Mouse (Mus musculus): ENCODE data around the gene Fam133b.
"Not testable (repeated sequence)": the region's sequence is repeated elsewhere in the genome, so short reads cannot be mapped to it uniquely, and the experiment has no call there.

Gene Fam133b

DNA sequence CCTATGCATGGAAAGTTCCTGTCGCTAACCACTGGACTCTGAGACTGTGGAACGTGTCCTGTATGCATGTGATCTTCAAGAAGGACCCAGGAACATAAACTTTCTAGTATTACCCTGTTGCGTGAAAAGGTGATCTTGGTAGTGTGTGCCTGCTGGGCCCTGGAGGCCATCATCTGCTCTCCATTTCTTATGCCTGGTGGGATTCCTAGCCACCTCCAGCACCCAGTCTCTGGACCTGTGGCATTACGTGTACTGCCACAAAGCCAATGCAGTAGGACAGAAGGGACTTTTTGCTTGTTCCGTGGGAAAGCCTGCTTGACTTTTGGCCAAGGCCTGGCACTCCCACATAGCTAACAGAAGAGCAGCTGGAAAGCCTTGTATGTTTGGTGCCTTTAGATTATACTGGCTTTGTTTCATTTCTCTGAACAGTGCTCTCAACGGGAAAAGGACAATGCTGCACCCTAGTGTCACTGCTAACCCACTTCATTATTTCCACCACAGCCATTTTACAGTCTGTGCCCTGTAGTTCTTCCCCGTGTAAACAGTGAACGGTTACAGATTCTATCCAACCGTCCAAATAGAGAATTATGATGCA is 27.1 kb upstream of the Fam133b start:
- ATAC-seq (ENCODE audit: insufficient number of reproducible peaks, low FRiP score, low TSS enrichment), result no peak; the same call in 1 of the 2 replicates

DNA sequence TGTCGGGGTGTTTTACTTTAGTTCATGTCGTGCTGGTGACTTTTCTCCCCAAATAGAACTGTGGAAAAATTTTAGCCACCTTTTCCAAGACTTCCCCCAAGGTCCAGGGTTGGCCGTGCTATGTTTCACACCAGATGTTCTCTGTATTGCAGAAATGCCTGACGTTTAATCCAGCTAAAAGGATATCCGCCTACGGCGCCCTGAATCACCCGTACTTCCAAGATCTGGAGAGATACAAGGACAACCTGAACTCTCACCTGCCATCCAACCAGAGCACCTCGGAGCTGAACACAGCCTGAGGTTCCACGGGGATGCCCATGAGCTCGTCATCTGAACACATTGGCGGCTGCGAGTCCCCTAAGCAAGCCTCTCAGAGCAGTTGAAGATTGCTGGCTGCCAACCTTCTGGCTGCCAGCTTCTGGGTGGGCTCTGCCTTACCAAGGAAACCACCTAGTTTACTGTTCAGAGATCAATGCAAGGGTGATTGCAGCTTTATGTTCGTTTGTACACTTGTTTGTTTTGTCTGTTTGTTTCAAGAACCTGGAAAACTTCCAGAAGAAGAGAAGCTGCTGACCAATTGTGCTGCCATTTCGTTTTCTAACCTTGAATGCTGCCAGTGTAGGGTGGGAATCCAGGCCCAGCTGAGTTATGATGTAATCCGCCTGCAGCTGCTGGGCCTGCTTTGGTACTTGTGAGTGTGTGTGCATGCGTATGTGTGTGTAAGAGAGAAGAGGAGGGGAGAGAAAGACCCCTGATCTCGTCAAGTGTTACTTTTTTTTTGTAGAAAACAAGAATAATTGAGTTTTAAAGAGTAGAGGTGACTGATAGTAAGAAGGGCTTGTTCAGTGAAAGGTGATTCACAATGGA is 22.9 kb upstream of the Fam133b start:
- no peak for ATAC-seq (ENCODE audit: insufficient number of reproducible peaks, low FRiP score, low TSS enrichment)

GRCm38 (mm10) chr5:3521741-3522140 is 21.9 kb upstream of the Fam133b start:
- no peak for ATAC-seq (ENCODE audit: insufficient number of reproducible peaks, low FRiP score, low TSS enrichment)

GRCm38 (mm10) chr5:3522826-3523225 is 20.8 kb upstream of the Fam133b start:
- ATAC-seq (ENCODE audit: insufficient number of reproducible peaks, low FRiP score, low TSS enrichment), result no peak

GRCm38 (mm10) chr5:3527041-3527691 is 16.5 kb upstream of the Fam133b start:
- ATAC-seq (ENCODE audit: insufficient number of reproducible peaks, low FRiP score, low TSS enrichment), result no peak

DNA sequence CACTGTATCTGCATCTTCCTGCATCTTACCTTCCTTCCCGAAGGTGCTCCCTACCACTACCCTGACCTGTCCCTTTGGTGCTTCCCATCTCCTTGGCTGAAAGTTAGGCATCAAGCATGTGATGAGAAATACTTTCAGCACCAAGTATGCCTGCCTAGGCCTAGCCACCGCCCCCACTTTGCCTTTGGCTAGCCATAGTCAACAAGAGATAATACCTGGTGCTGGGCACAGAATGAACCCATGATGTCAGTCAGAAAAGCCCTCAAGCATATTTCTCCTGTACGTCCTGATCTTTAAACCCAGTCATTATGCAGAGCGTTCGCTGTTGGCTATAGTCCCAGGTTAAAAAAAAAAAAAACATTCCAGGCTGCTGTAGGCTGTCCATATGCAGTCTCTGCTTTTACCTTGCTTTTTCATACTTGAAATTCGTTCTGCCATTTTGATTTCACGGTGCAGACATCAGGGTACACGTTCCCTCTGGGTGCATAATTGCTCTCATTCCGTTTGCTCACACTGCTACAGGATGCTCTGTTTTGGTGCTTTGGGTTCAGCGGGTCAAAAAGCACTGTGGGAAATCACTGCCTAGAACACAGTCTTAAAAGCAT is 13.9 kb upstream of the Fam133b start:
- ATAC-seq (ENCODE audit: insufficient number of reproducible peaks, low FRiP score, low TSS enrichment), result no peak

GRCm38 (mm10) chr5:3532048-3532447 is 11.6 kb upstream of the Fam133b start:
- ATAC-seq (ENCODE audit: insufficient number of reproducible peaks, low FRiP score, low TSS enrichment), result not testable (repeated sequence)

- ATAC-seq (ENCODE audit: insufficient number of reproducible peaks, low FRiP score, low TSS enrichment), result no peak
These were observed 6.9 kb upstream of the Fam133b start for GRCm38 (mm10) chr5:3536592-3537212.

DNA sequence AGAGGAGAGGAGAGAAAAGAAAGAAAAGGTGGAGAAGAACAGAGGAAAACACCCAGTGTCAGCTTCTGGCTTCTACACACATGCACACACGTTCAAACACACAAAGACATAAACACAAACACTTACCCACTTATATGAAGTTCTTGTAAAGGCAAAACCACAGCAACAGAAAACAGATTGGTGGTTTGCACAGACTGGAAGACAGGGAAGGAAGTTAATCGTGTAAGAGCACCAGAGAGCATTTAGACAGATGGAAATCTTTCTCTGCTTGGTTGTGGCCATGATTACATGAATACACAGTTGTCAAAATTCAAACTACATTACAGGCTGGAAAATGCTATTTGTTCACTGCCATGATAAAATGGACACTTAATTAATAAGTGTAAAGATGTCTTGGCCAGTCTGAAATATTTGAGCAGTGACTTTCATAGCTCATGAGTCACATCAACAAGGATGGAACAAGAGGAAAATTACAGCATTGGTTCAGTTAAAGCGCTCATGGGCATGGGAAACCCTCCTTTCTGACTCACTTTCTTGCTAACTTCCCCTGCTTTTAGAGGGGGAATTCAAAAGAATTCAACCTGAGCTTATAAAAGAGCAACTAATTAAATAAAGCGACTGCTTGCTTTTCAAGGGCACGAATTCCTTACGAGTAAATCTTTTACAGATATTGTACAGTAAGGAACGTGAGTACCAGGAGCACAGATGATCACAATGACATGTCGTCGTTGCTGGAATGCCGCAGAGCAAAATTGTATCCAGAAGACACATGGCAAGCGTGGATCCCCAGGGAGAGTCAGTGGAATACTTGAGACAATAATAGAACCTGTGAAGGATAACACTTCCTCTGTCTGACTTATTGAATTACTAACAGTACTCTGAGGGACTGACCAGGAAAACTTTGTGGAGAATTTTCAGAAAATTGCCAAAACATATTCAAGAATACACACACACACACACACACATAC is 4.8 kb upstream of the Fam133b start:
- no peak for ATAC-seq (ENCODE audit: insufficient number of reproducible peaks, low FRiP score, low TSS enrichment)

GRCm38 (mm10) chr5:3541871-3542270 is 1.8 kb upstream of the Fam133b start:
- ATAC-seq (ENCODE audit: insufficient number of reproducible peaks, low FRiP score, low TSS enrichment), result no peak

DNA sequence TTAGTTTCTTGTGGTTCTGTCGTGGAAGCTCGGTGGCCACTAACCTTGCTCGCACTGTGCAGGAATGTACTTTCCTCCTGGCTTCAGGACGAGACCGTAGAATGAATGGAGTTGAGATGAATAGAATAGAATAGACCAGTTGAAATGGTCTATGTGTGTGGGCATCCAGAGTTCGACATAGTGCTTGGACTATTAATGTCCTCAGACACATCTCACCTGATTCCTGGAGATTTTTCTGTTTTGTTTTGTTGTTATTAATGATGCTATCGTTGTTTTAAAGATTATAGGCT is 792 bp downstream of the Fam133b start:
- no peak for ATAC-seq (ENCODE audit: insufficient number of reproducible peaks, low FRiP score, low TSS enrichment)

- ATAC-seq (ENCODE audit: insufficient number of reproducible peaks, low FRiP score, low TSS enrichment), result no peak
These were observed 2.6 kb downstream of the Fam133b start for GRCm38 (mm10) chr5:3546226-3546625.

- no peak for ATAC-seq (ENCODE audit: insufficient number of reproducible peaks, low FRiP score, low TSS enrichment)
These were observed 7.8 kb downstream of the Fam133b start for GRCm38 (mm10) chr5:3551481-3551880.

DNA sequence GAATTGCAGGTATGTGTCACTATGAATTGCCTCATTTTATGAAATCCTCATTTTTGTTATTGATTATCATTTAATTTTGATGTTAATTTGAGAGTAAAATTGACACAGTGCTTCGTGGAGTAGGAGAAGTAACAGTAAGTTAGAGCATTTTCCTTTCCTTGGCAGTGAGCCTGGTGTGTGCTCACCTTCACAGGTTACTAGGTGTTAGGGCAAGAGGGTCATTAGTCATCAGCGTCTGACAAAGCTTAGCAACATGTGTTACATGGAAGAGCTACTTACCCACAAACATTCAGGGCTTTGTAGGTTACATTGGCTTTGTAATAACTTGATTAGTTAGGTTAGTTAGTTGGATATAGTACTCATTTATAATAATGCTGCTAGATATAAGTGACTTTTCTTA is 10.6 kb downstream of the Fam133b start:
- ATAC-seq (ENCODE audit: insufficient number of reproducible peaks, low FRiP score, low TSS enrichment), result no peak

- ATAC-seq (ENCODE audit: insufficient number of reproducible peaks, low FRiP score, low TSS enrichment), result no peak
These were observed 27.6 kb downstream of the Fam133b start, which contains the start of gene 1700109H08Rik for GRCm38 (mm10) chr5:3571266-3571665. Gene 1700109H08Rik (plus strand): TSS chr5:3571566.

DNA sequence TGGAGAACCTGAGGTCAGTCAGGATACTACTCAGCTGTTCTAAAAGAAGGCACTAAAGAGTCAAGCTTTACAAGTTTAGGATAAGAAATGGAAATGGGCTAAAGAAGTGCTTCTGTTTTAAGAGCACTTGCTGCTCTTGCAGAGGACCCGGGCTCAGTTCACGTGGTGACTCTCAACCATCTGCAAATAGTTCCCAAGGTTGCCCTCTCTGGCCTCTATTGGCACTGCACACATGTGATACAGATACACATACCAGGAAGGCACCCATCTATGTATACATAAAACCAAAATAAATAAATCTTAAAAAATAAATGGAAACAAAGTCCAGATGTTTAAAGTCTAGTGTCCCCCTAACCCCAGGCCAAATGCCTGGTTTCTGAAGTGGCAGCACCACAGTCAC is 31.2 kb downstream of the Fam133b start:
- no peak for ATAC-seq (ENCODE audit: insufficient number of reproducible peaks, low FRiP score, low TSS enrichment)

- no peak for ATAC-seq (ENCODE audit: insufficient number of reproducible peaks, low FRiP score, low TSS enrichment)
These were observed 34.3 kb downstream of the Fam133b start for GRCm38 (mm10) chr5:3577939-3578338.

- no peak for ATAC-seq (ENCODE audit: insufficient number of reproducible peaks, low FRiP score, low TSS enrichment)
These were observed 35.4 kb downstream of the Fam133b start for GRCm38 (mm10) chr5:3579066-3579465.

- peak; percentile 97 for ATAC-seq (ENCODE audit: insufficient number of reproducible peaks, low FRiP score, low TSS enrichment)
These were observed 52.2 kb downstream of the Fam133b start, which contains the start of gene Pex1 for GRCm38 (mm10) chr5:3595693-3596398. Gene Pex1 (plus strand): TSS chr5:3596066.
